Mouse (Mus musculus) kidney, adult 2 months (tissue): ENCODE results near the gene Disc1.

Experiments used
- CTCF ChIP-seq: fragments of 200-500 bp; conservative IDR thresholded peaks from 2 replicates; pipeline ENCODE4 v1.5.1; 2011; ENCODE audit warnings: low read depth, mild to moderate bottlenecking, control low read depth, low read length, moderate library complexity, mixed read lengths; ENCODE audit not compliant: insufficient read depth, insufficient read length
- POLR2A ChIP-seq: fragments of 200-500 bp; IDR thresholded peaks from one replicate; pipeline ENCODE4 v1.6.1; 2011; ENCODE audit warnings: low read depth, low read length, control low read depth

GRCm38 (mm10) chr8:125271357-125271756 is 217.4 kb downstream of the Disc1 start:
- TF ChIP-seq CTCF: no peak
- TF ChIP-seq POLR2A: no peak
